ENCODE assay signal across 7 mouse cellular contexts in genomic region chr9:122352025-122352392, GRCm38 (mm10). TPM values are rescaled to one million over a fixed set of nuclear protein-coding genes. Genes with fewer than 3 reads are reported as not detected.
DNase-seq lines count a peak whose midpoint lies in the region; ATAC-seq and TF ChIP-seq lines count a peak whose summit lies in the region.

No protein-coding gene starts in this region.

- 1% methylated on average over 30 of the region's 30 CpGs for WGBS in forebrain, embryonic 10.5 days
- under 1% methylated on average over 30 of the region's 30 CpGs for WGBS in liver, embryonic 13.5 days (ENCODE audit: insufficient replicate concordance)

- H3ac ChIP-seq in C2C12 (ENCODE audit: control insufficient read depth, insufficient read length, low read depth) = peak overlapping the region; percentile 93

- H3K9me3 ChIP-seq in forebrain, embryonic 10.5 days = no peaks in the 10 kb centered on the region
- no peaks in the 10 kb centered on the region for H3K9me3 ChIP-seq in liver, embryonic 13.5 days (replicated peaks)

- peak; percentile 59 for DNase-seq in 3T3-L1 (ENCODE audit: low read depth, low spot score)
- DNase-seq in forebrain, embryonic 10.5 days (ENCODE audit: extremely low spot score, low spot score) = no peak
- no peak for DNase-seq in liver, embryonic 13.5 days
- DNase-seq in right cerebral cortex, postnatal 10 days (ENCODE audit: low spot score in 2 of 2) = no peak
- no peak for DNase-seq in frontal cortex, postnatal 14 days (ENCODE audit: low spot score in 2 of 2)
- no peak for DNase-seq in ovary, postnatal 36 days (ENCODE audit: low spot score)

- peaks cover 19% of the 10 kb centered on the region for H3K79me2 ChIP-seq in C2C12 (ENCODE audit: control insufficient read depth, insufficient read depth)

- no peaks in the 10 kb centered on the region for H3K27me3 ChIP-seq in C2C12 (ENCODE audit: control insufficient read depth, insufficient read depth, insufficient read length)
- H3K27me3 ChIP-seq in forebrain, embryonic 10.5 days (ENCODE audit: poor library complexity, severe bottlenecking) = peaks cover 30% of the 10 kb centered on the region
- no peaks in the 10 kb centered on the region for H3K27me3 ChIP-seq in liver, embryonic 13.5 days

- no peak for ATAC-seq in liver, embryonic 13.5 days (ENCODE audit: low read depth)

- H3K4me2 ChIP-seq in liver, embryonic 13.5 days = peak overlapping the region; percentile 87

- H3K4me3 ChIP-seq in C2C12 (ENCODE audit: insufficient read depth, poor library complexity, severe bottlenecking) = peak overlapping the region; percentile 50
- peak overlapping the region; percentile 69 for H3K4me3 ChIP-seq in forebrain, embryonic 10.5 days
- peak overlapping the region; percentile 94 for H3K4me3 ChIP-seq in liver, embryonic 13.5 days (replicated peaks)

- H3K4me1 ChIP-seq in forebrain, embryonic 10.5 days = peaks cover 15% of the 10 kb centered on the region
- peaks cover 78% of the 10 kb centered on the region for H3K4me1 ChIP-seq in liver, embryonic 13.5 days (replicated peaks)

- peak overlapping the region; percentile 88 for H3K27ac ChIP-seq in forebrain, embryonic 10.5 days
- peak overlapping the region; percentile 88 for H3K27ac ChIP-seq in liver, embryonic 13.5 days

- H3K36me3 ChIP-seq in C2C12 (ENCODE audit: control insufficient read depth, insufficient read depth) = no peaks in the 10 kb centered on the region
- no peaks in the 10 kb centered on the region for H3K36me3 ChIP-seq in forebrain, embryonic 10.5 days (replicated peaks)
- H3K36me3 ChIP-seq in liver, embryonic 13.5 days = no peaks in the 10 kb centered on the region

- H3K79me3 ChIP-seq in C2C12 (ENCODE audit: low read depth) = peaks cover 1% of the 10 kb centered on the region

- TF ChIP-seq CTCF in C2C12 (IDR thresholded peaks at IDR 0.05; ENCODE audit: control insufficient read depth, insufficient read depth, insufficient read length) = no peak

- peak overlapping the region; percentile 96 for H3K9ac ChIP-seq in liver, embryonic 13.5 days

TF ChIP-seq in C2C12, 6 proteins besides CTCF, POLR2A, EP300 and RAD21:
- no peak for TF ChIP-seq FOSL1 (IDR thresholded peaks at IDR 0.05; ENCODE audit: insufficient read depth, low read length, poor library complexity, severe bottlenecking)
- no peak for TF ChIP-seq USF1 (IDR thresholded peaks at IDR 0.05; ENCODE audit: low read depth)
- no peak for TF ChIP-seq MAX (IDR thresholded peaks at IDR 0.05)
- no peak for TF ChIP-seq CEBPB (IDR thresholded peaks at IDR 0.05; ENCODE audit: low read depth)
- TF ChIP-seq MYOG (IDR thresholded peaks at IDR 0.05; ENCODE audit: control insufficient read depth, extremely low read depth, insufficient read length) = no peak
- TF ChIP-seq MYOD1 (IDR thresholded peaks at IDR 0.05; ENCODE audit: control insufficient read depth, insufficient read length, low read depth) = no peak
TF ChIP-seq in C2C12: peak in this region for 0.

RNA-seq across cellular contexts. Expression of gene Abhd5, which starts 0.6 kb away (rescaled TPM):
- polyA plus RNA-seq in C2C12 (2012; fragmentation: generic; extraction: Trizol) = 22.3 TPM
- 19.3 and 21.1 TPM in 2 replicates for polyA plus RNA-seq in forebrain, embryonic 10.5 days (2016; fragmentation: Nextera tagmentation; extraction: Ambion mirVana)
- 21.4 and 26.3 TPM in 2 replicates for polyA plus RNA-seq in liver, embryonic 13.5 days (2015; fragmentation: Nextera tagmentation; extraction: Ambion mirVana)

RNA-seq across cellular contexts. Expression of gene Ano10, which starts 57.8 kb away (rescaled TPM):
- polyA plus RNA-seq in C2C12 (2012; fragmentation: generic; extraction: Trizol) = 36.0 TPM
- polyA plus RNA-seq in forebrain, embryonic 10.5 days (2016; fragmentation: Nextera tagmentation; extraction: Ambion mirVana) = 29.9 and 31.1 TPM in 2 replicates
- 10.8 and 10.9 TPM in 2 replicates for polyA plus RNA-seq in liver, embryonic 13.5 days (2015; fragmentation: Nextera tagmentation; extraction: Ambion mirVana)
